8 mouse cellular contexts compared by ENCODE assay signal in the genomic region with DNA sequence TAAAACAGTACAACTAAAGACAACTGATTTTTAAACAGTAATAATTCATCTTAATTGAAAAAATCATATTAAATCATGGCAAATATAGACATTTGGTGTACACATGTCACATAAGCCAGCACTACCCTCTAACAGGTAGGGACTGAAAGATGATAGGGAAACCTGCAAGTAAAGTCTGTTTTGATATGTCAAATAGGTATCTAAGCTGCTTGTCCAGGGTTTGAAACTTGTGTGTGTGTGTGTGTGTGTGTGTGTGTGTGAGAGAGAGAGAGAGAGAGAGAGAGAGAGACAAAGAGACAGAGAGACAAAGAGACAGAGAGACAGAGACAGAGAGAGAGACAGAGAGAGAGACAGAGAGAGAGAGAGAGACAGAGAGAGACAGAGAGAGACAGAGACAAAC. TPM values are rescaled to one million over a fixed set of nuclear protein-coding genes. Genes with fewer than 3 reads are reported as not detected.
DNase-seq lines count a peak whose midpoint lies in the region; ATAC-seq and TF ChIP-seq lines count a peak whose summit lies in the region.
"Not testable (repeated sequence)": the region's sequence is repeated elsewhere in the genome, so short reads cannot be mapped to it uniquely, and the experiment has no call there.

No protein-coding gene starts in this region.

- H3K4me1 ChIP-seq in CH12.LX (ENCODE audit: control insufficient read depth in 1 of 2, insufficient read depth in 2 of 2), result peaks cover 2 to 18% of the 10 kb centered on the region in 2 experiments; a peak in 2 of 4 replicates
- H3K4me1 ChIP-seq in embryonic facial prominence, embryonic 13.5 days; hindbrain, embryonic 13.5 days (replicated peaks); kidney, embryonic 16.5 days (ENCODE audit: insufficient read depth, low read length); liver, embryonic 13.5 days (replicated peaks); midbrain, embryonic 12.5 days; stomach, embryonic 14.5 days (ENCODE audit: control insufficient read depth, insufficient read depth, low read length): not testable (repeated sequence)

- intact Hi-C loops in gastrocnemius, adult 2 months (cut with DNase I), result not testable (repeated sequence)

- not testable (repeated sequence) for H3K9me3 ChIP-seq in CH12.LX (replicated peaks; ENCODE audit: low read length); embryonic facial prominence, embryonic 13.5 days; hindbrain, embryonic 13.5 days; kidney, embryonic 16.5 days (ENCODE audit: low read length); liver, embryonic 13.5 days (replicated peaks); midbrain, embryonic 12.5 days; stomach, embryonic 14.5 days (ENCODE audit: control insufficient read depth, low read depth, low read length)

- not testable (repeated sequence) for H3K27me3 ChIP-seq in CH12.LX (replicated peaks); embryonic facial prominence, embryonic 13.5 days; hindbrain, embryonic 13.5 days; kidney, embryonic 16.5 days (ENCODE audit: insufficient read depth, low read length); liver, embryonic 13.5 days; midbrain, embryonic 12.5 days; stomach, embryonic 14.5 days (ENCODE audit: control insufficient read depth, insufficient read depth, low read length)

- H3K4me3 ChIP-seq in CH12.LX (replicated peaks in 1 of 3; ENCODE audit: low read depth in 2 of 3, low read length in 2 of 3, poor library complexity in 1 of 3), result peak overlapping the region; percentile 68 to 87 (median 74)
- H3K4me3 ChIP-seq in embryonic facial prominence, embryonic 13.5 days, result peak overlapping the region; percentile 57
- H3K4me3 ChIP-seq in gastrocnemius, adult 2 months, result peak overlapping the region; percentile 77
- peak overlapping the region; percentile 57 for H3K4me3 ChIP-seq in hindbrain, embryonic 13.5 days
- peak overlapping the region; percentile 55 for H3K4me3 ChIP-seq in kidney, embryonic 16.5 days (ENCODE audit: low read length)
- peak overlapping the region; percentile 81 for H3K4me3 ChIP-seq in liver, embryonic 13.5 days (replicated peaks)
- peak overlapping the region; percentile 50 for H3K4me3 ChIP-seq in midbrain, embryonic 12.5 days
- H3K4me3 ChIP-seq in stomach, embryonic 14.5 days (ENCODE audit: low read depth, low read length), result peak overlapping the region; percentile 57

- H3K79me2 ChIP-seq in CH12.LX (replicated peaks; ENCODE audit: control insufficient read depth, extremely low read depth, insufficient read depth, poor library complexity, severe bottlenecking), result not testable (repeated sequence)

- in situ Hi-C loops in CH12.LX (cut with MboI; ENCODE audit: low pct_ligation_motif_present, low pct_unique_long_range_greater_than_20kb, low sequenced_read_pairs), result not testable (repeated sequence)

- dilution Hi-C loops in CH12.LX (cut with MboI; ENCODE audit: extremely low pct_ligation_motif_present, extremely low pct_unique_long_range_greater_than_20kb, low sequenced_read_pairs), result not testable (repeated sequence)

- not testable (repeated sequence) for TF ChIP-seq RAD21 in CH12.LX (IDR thresholded peaks at IDR 0.05; ENCODE audit: low read depth, low read length)

- H3K9ac ChIP-seq in CH12.LX (ENCODE audit: insufficient read depth, low read depth), result peak overlapping the region; percentile 83
- H3K9ac ChIP-seq in embryonic facial prominence, embryonic 13.5 days, result peak overlapping the region; percentile 77
- peak overlapping the region; percentile 74 for H3K9ac ChIP-seq in hindbrain, embryonic 13.5 days
- peak overlapping the region; percentile 71 for H3K9ac ChIP-seq in kidney, embryonic 16.5 days (replicated peaks; ENCODE audit: low read length)
- peak overlapping the region; percentile 87 for H3K9ac ChIP-seq in liver, embryonic 13.5 days
- H3K9ac ChIP-seq in midbrain, embryonic 12.5 days (replicated peaks), result peak overlapping the region; percentile 56
- 0 out of 2 replicates have a peak overlapping the region, but pooled peaks have one; percentile 28 for H3K9ac ChIP-seq in stomach, embryonic 14.5 days (replicated peaks; ENCODE audit: low read depth, low read length)

- not testable (repeated sequence) for H3K27ac ChIP-seq in CH12.LX (ENCODE audit: insufficient read depth, low read depth); embryonic facial prominence, embryonic 13.5 days; hindbrain, embryonic 13.5 days; kidney, embryonic 16.5 days (ENCODE audit: low read length); stomach, embryonic 14.5 days (ENCODE audit: low read length)
- peak overlapping the region; percentile 80; the same call in 1 of the 2 replicates for H3K27ac ChIP-seq in gastrocnemius, adult 2 months
- peak overlapping the region; percentile 61; the same call in 1 of the 2 replicates for H3K27ac ChIP-seq in liver, embryonic 13.5 days
- peak overlapping the region; percentile 39; the same call in 1 of the 2 replicates for H3K27ac ChIP-seq in midbrain, embryonic 12.5 days (replicated peaks)

- ATAC-seq in embryonic facial prominence, embryonic 13.5 days (ENCODE audit: insufficient number of reproducible peaks, insufficient read depth, low FRiP score, low TSS enrichment, low read depth); kidney, embryonic 16.5 days (ENCODE audit: low FRiP score, low TSS enrichment); stomach, embryonic 14.5 days (ENCODE audit: insufficient number of reproducible peaks, insufficient read depth, low FRiP score, low read depth): not testable (repeated sequence)
- ATAC-seq in hindbrain, embryonic 13.5 days (ENCODE audit: low FRiP score), result peak; percentile 63
- peak; percentile 1; the same call in 1 of the 2 replicates for ATAC-seq in liver, embryonic 13.5 days (ENCODE audit: low read depth)
- peak; percentile 29; the same call in 1 of the 2 replicates for ATAC-seq in midbrain, embryonic 12.5 days (ENCODE audit: low FRiP score, low read depth)

- DNase-seq in CH12.LX (ENCODE audit: extremely low read depth); gastrocnemius, adult 2 months; liver, embryonic 13.5 days: not testable (repeated sequence)

- not testable (repeated sequence) for H3K36me3 ChIP-seq in CH12.LX (replicated peaks in 1 of 2; ENCODE audit: control insufficient read depth in 1 of 2, insufficient read depth in 1 of 2, low read length in 1 of 2); embryonic facial prominence, embryonic 13.5 days; hindbrain, embryonic 13.5 days; kidney, embryonic 16.5 days (ENCODE audit: insufficient read depth, low read length); liver, embryonic 13.5 days; midbrain, embryonic 12.5 days; stomach, embryonic 14.5 days (ENCODE audit: control insufficient read depth, insufficient read depth, low read length)

- not testable (repeated sequence) for TF ChIP-seq POLR2A in CH12.LX (IDR thresholded peaks at IDR 0.05; ENCODE audit: low read depth, low read length)

- peak; percentile 45; the same call in 1 of the 2 replicates for TF ChIP-seq EP300 in CH12.LX (IDR thresholded peaks at IDR 0.05; ENCODE audit: low read length)

- H3K4me2 ChIP-seq in CH12.LX (ENCODE audit: insufficient read depth, low read depth, poor library complexity, severe bottlenecking), result peak overlapping the region; percentile 97
- H3K4me2 ChIP-seq in embryonic facial prominence, embryonic 13.5 days, result peak overlapping the region; percentile 71
- H3K4me2 ChIP-seq in hindbrain, embryonic 13.5 days, result peak overlapping the region; percentile 65
- peak overlapping the region; percentile 60 for H3K4me2 ChIP-seq in kidney, embryonic 16.5 days (replicated peaks; ENCODE audit: low read depth, low read length)
- H3K4me2 ChIP-seq in liver, embryonic 13.5 days, result peak overlapping the region; percentile 63
- peak overlapping the region; percentile 56 for H3K4me2 ChIP-seq in midbrain, embryonic 12.5 days (replicated peaks)
- peak overlapping the region; percentile 51 for H3K4me2 ChIP-seq in stomach, embryonic 14.5 days (replicated peaks; ENCODE audit: low read depth, low read length)

- TF ChIP-seq CTCF in CH12.LX (conservative IDR thresholded peaks at IDR 0.05 in 1 of 2, IDR thresholded peaks at IDR 0.05 in 1 of 2; ENCODE audit: low read depth in 2 of 2, low read length in 2 of 2); gastrocnemius, adult 2 months (IDR thresholded peaks at IDR 0.05): not testable (repeated sequence)

TF ChIP-seq in CH12.LX, 34 proteins besides CTCF, POLR2A, EP300 and RAD21:
- peak; percentile 75; the same call in 1 of the 2 replicates for TF ChIP-seq CHD1 (IDR thresholded peaks at IDR 0.05; ENCODE audit: low read depth, low read length)
TF ChIP-seq in CH12.LX: peak in this region for 1; not testable (repeated sequence) for 33.

RNA-seq across cellular contexts. Expression of a gene that starts 0.5 kb away (rescaled TPM):
- 12.8 and 16.4 TPM in 2 replicates for total RNA-seq in CH12.LX (2012; rRNA removed)
- total RNA-seq in CH12.LX (2014; rRNA removed), result 64.4 and 77.6 TPM in 2 replicates
- 27.1 and 32.3 TPM in 2 replicates for polyA plus RNA-seq in CH12.LX (2012; ENCODE audit: insufficient read length, low read depth)
- polyA plus RNA-seq in embryonic facial prominence, embryonic 13.5 days (2015; fragmentation: Nextera tagmentation; extraction: Ambion mirVana), result 37.8 and 42.4 TPM in 2 replicates
- not detected for total RNA-seq in gastrocnemius, adult 2 months (2021)
- polyA plus RNA-seq in hindbrain, embryonic 13.5 days (2015; fragmentation: Nextera tagmentation; extraction: Ambion mirVana), result 6.1 and 7.3 TPM in 2 replicates
- 34.5 and 36.3 TPM in 2 replicates for polyA plus RNA-seq in kidney, embryonic 16.5 days (2015; fragmentation: Nextera tagmentation; extraction: Ambion mirVana)
- polyA plus RNA-seq in liver, embryonic 13.5 days (2015; fragmentation: Nextera tagmentation; extraction: Ambion mirVana), result 24.0 and 33.8 TPM in 2 replicates
- polyA plus RNA-seq in midbrain, embryonic 12.5 days (2016; fragmentation: Nextera tagmentation; extraction: Ambion mirVana), result 21.4 and 23.3 TPM in 2 replicates
- polyA plus RNA-seq in stomach, embryonic 14.5 days (2014; fragmentation: Nextera tagmentation; extraction: Ambion mirVana), result 36.1 and 39.7 TPM in 2 replicates

Comparison
In these comparisons a context has a peak if more than half of its experiments do, and no peak if none do; other contexts are left out.
1. H3K9ac ChIP-seq: peak in every context shown above with its lines; median percentile 87 in liver, embryonic 13.5 days; 83 in CH12.LX; 77 in embryonic facial prominence, embryonic 13.5 days; 74 in hindbrain, embryonic 13.5 days; 71 in kidney, embryonic 16.5 days; 56 in midbrain, embryonic 12.5 days; 28 in stomach, embryonic 14.5 days.